Mouse (Mus musculus): ENCODE measurements around the gene Olfr646. TPM values are rescaled to one million over a fixed set of nuclear protein-coding genes. Genes with fewer than 3 reads are reported as not detected.

Gene Olfr646
- not detected for total RNA-seq (2021)
- not detected in 2 replicates for polyA plus RNA-seq (2012; rRNA removed)
- long read RNA-seq: 0 reads

DNA sequence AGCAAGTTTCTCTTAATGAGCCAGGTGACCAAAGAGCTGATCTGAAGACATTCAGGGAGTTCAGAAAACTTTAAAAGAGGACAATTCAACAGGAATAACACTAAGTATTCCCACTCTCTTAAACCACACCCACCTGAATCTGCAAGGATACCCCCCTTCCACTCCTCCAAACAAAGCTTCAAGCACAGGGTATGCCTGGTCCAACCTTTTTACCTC, at the start of gene Olfr646:
Olfr646 (plus strand) TSS at position 117 of the 216 bp plus-strand sequence.
- DNase-seq: no peak

DNA sequence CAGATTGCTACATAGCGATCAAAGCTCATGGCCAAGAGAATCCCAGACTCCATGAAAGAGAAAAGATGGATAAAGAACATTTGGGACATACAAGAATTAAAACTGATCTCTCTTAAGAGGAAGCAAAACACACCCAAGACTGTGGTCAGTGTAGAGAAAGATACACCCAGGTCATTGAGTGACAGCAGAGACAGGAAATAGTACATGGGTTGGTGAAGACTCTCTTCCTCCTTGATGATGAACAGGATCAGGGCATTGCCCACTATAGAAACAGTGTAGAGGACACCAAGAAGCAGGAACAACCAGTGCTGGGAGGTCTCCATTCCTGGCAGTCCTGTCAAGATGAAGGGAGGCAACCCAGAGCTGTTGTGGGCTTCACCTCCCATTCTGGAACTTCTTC, 45.5 kb upstream of the Olfr646 start:
- DNase-seq: no peak

DNA sequence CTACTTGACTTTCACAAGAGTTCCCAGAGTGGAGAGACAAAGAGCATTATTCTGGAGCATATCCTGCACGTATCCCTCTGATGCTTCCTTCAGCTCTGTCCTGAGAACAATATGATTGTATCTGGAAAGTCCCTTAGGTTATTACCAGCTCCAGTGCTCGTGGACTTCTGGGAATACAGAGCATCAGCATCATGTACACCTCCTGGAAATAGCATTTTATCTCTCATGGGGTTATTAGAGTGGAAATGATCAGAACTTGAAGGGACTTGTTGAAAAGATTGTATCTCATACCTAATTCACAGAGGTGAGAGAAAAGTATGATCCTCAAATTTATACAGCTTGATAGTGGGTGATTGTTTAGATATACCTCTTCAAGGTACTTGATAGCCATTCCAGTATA, 43.3 kb upstream of the Olfr646 start, which contains the start of gene 4930516K23Rik:
4930516K23Rik (minus strand) TSS at position 101 of the 400 bp plus-strand sequence.
- no peak for DNase-seq

DNA sequence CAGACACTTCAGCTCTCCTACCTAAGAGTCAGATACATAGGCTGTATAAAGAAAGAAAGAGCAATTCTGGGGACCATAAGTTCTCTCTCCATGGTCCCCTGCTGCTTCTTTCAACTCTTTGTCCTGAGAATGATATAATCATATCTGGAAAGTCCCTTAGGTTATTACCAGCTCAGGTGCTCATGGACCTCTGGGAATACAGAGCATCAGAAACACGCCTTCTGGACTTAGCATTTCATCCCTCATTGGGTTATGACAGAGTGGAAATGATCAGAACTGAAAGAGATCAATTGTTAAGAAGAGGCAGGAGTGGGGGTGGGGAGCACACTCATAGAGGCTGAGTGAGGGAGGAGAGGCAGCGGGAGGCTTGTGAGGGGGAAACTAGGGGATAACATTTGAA, 32.9 kb upstream of the Olfr646 start, which contains the start of gene Olfr644:
Olfr644 (minus strand) TSS at position 101 of the 400 bp plus-strand sequence.
- no peak for DNase-seq

DNA sequence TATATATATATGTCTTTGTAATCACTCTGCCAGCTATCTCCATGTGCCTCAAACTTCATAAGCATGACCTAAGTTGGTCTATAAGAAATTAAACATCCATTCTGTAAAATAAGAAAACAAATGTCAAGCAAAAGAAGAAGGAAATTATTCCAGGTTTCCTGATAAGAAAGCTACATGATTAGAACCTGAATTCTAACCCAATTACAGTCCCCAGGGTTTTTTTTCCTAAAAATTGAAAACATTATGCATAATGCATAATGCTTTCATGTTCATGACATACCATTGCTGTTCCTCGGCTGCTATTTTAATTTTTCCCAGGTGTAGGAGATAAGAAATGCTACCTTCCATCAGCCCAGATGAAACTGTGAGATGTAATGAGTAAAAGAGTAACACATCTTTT, 19.3 kb upstream of the Olfr646 start, which contains the start of gene Olfr645:
Olfr645 (minus strand) TSS at position 101 of the 400 bp plus-strand sequence.
- DNase-seq: no peak

DNA sequence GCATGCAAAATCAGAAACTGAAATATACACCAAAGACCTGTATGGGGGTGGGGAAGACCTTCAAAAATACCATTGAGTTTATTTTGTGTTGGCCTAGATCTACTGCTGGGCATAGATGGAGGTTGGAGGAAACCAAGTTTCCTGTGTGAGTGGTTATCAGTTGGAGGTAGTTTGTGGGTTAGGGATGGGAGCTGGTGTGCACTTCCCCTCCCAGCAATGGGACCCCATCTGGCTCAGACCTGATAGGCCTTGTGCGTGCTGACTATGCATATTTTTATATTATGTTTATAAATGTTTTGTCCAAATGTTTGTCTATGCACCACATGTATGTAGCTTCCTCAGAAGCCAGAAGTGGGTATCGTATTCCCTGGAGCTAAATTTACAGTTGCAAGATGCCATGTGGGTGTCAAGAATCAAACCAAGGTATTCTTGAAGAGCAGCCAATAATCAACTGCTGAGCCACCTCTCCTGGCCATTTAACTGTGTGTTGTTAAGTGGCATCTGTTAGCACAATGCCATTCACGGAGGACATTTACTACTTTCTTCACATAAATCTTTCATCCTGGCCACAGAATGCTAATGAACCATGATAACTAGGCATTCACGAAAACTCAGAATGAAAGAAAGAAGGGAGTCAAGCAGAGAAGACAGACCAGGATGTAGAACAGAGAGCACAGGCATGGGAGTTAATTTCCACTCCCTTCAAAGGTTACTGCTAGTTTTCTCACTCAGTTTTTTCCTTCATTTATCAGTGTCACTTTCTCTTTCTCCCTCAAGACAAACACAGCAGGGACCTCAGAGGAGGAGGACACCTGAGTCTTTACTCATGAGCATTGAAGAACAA, 538 bp upstream of the Olfr646 start:
- DNase-seq: no peak

DNA sequence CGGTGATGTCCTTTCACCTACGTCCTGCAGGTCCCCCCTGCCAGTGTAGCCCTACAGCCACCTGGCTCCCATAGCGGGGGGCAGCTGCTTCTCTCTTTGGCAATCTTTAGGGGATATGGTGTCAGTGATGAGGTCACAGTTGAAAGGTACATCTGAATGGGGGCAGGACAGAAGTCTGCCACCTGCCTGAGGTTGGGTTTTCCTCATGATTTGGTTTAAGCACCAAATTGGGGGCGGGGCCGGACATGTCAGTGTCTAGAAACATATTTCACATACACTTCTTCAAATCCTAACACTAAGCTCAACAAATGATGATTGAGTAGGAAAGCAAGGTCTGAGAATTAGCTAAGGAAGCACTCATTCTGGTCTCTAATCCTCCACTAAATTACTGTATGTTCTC, 25.1 kb downstream of the Olfr646 start, which contains the start of gene Ubqln5:
Ubqln5 (minus strand) TSS at position 101 of the 400 bp plus-strand sequence.
- no peak for DNase-seq

DNA sequence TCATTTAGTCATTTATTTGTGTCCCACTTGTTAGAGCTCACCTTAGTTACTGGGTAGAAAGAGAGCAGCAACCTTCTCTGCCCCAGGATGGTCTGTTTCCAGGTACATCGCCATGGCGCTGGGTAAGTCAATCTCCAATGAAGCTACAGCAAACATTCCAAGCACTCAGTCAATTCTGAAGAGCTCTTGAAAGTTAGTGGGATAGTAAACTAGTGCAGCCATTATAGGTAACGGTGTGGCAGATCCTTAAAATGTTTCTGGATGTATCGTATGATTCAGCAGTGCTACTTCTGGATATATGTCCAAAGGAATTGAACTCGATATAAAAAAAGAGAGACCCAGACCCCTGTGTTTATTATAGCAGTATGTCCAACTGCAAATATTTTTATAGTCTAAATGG, 32.6 kb downstream of the Olfr646 start, which contains the start of gene Olfr643:
Olfr643 (minus strand) TSS at position 101 of the 400 bp plus-strand sequence.
- DNase-seq: no peak

DNA sequence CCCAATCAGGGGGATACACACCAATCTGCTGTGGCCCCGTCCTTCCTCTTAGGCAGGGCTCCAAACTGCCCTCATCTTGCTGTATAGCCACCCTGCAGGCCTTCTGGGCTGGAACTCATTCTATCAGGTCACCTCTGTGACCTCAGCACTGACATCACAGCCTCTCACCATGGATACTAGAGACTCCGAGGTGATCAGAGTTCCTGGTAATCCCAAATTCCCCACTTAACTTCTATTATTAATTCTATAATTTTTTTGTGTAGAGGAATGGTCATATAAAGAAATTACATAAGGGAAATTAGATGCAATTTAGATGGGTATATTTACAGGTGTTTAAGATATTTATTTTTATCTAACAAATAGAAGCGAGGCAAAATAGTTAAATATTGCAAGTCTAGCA, 38.5 kb downstream of the Olfr646 start, which contains the start of gene Ubqln3:
Ubqln3 (minus strand) TSS at position 101 of the 400 bp plus-strand sequence.
- DNase-seq: no peak

DNA sequence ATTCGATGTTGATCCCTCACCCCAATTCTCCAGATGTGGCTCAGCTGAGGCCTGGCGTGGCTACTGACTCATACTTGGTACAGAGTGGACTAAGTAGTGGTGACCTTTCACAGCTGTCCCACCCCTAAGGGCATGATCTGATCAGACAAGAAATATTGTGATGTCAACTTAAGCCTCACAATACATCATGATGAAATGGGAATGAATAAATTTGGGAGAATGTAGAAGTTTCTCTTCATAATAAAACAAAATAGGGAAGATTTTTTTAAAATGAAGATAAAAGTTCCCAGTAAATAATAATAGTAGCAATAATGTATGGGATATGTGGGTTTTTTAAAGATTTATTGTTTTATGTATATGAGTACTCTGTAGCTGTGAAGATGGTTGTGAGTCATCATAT, 45.8 kb downstream of the Olfr646 start, which contains the start of gene Ubqlnl:
Ubqlnl (minus strand) TSS at position 101 of the 400 bp plus-strand sequence.
- DNase-seq: no peak

Other genes starting within 250 kb of the Olfr646 start
- gene Olfr66, start 218.6 kb upstream of the Olfr646 start, total RNA-seq (2021): not detected
- not detected in 2 replicates for gene Olfr66, start 218.6 kb upstream of the Olfr646 start, polyA plus RNA-seq (2012; rRNA removed)
- not detected for gene Olfr64, start 210.4 kb upstream of the Olfr646 start, total RNA-seq (2021)
- not detected in 2 replicates for gene Olfr64, start 210.4 kb upstream of the Olfr646 start, polyA plus RNA-seq (2012; rRNA removed)
- not detected for gene Olfr65, start 201.4 kb upstream of the Olfr646 start, total RNA-seq (2021)
- gene Olfr65, start 201.4 kb upstream of the Olfr646 start, polyA plus RNA-seq (2012; rRNA removed): not detected in 2 replicates
- not detected for gene Olfr631, start 176.0 kb upstream of the Olfr646 start, total RNA-seq (2021)
- gene Olfr631, start 176.0 kb upstream of the Olfr646 start, polyA plus RNA-seq (2012; rRNA removed): not detected in 2 replicates
- not detected for gene Olfr632, start 170.5 kb upstream of the Olfr646 start, total RNA-seq (2021)
- gene Olfr632, start 170.5 kb upstream of the Olfr646 start, polyA plus RNA-seq (2012; rRNA removed): not detected in 2 replicates
- gene Olfr633, start 160.4 kb upstream of the Olfr646 start, total RNA-seq (2021): not detected
- gene Olfr633, start 160.4 kb upstream of the Olfr646 start, polyA plus RNA-seq (2012; rRNA removed): not detected in 2 replicates
- not detected for gene Olfr635, start 133.7 kb upstream of the Olfr646 start, total RNA-seq (2021)
- gene Olfr635, start 133.7 kb upstream of the Olfr646 start, polyA plus RNA-seq (2012; rRNA removed): not detected in 2 replicates
- gene Olfr638, start 106.1 kb upstream of the Olfr646 start, total RNA-seq (2021): not detected
- gene Olfr638, start 106.1 kb upstream of the Olfr646 start, polyA plus RNA-seq (2012; rRNA removed): not detected in 2 replicates
- gene Olfr639, start 87.6 kb upstream of the Olfr646 start, total RNA-seq (2021): not detected
- not detected in 2 replicates for gene Olfr639, start 87.6 kb upstream of the Olfr646 start, polyA plus RNA-seq (2012; rRNA removed)
- gene Olfr640, start 79.3 kb upstream of the Olfr646 start, total RNA-seq (2021): not detected
- not detected in 2 replicates for gene Olfr640, start 79.3 kb upstream of the Olfr646 start, polyA plus RNA-seq (2012; rRNA removed)
- gene Olfr641, start 69.4 kb upstream of the Olfr646 start, total RNA-seq (2021): not detected
- not detected in 2 replicates for gene Olfr641, start 69.4 kb upstream of the Olfr646 start, polyA plus RNA-seq (2012; rRNA removed)
- gene Olfr642, start 52.2 kb upstream of the Olfr646 start, total RNA-seq (2021): not detected
- not detected in 2 replicates for gene Olfr642, start 52.2 kb upstream of the Olfr646 start, polyA plus RNA-seq (2012; rRNA removed)
- gene 4930516K23Rik, start 43.4 kb upstream of the Olfr646 start, total RNA-seq (2021): not detected
- gene 4930516K23Rik, start 43.4 kb upstream of the Olfr646 start, polyA plus RNA-seq (2012; rRNA removed): not detected in 2 replicates
- not detected for gene Olfr644, start 33.0 kb upstream of the Olfr646 start, total RNA-seq (2021)
- not detected in 2 replicates for gene Olfr644, start 33.0 kb upstream of the Olfr646 start, polyA plus RNA-seq (2012; rRNA removed)
- gene Olfr645, start 19.4 kb upstream of the Olfr646 start, total RNA-seq (2021): not detected
- not detected in 2 replicates for gene Olfr645, start 19.4 kb upstream of the Olfr646 start, polyA plus RNA-seq (2012; rRNA removed)
- not detected for gene Ubqln5, start 25.0 kb downstream of the Olfr646 start, total RNA-seq (2021)
- not detected in 2 replicates for gene Ubqln5, start 25.0 kb downstream of the Olfr646 start, polyA plus RNA-seq (2012; rRNA removed)
- gene Olfr643, start 32.5 kb downstream of the Olfr646 start, total RNA-seq (2021): not detected
- not detected in 2 replicates for gene Olfr643, start 32.5 kb downstream of the Olfr646 start, polyA plus RNA-seq (2012; rRNA removed)
- gene Ubqln3, start 38.4 kb downstream of the Olfr646 start, total RNA-seq (2021): not detected
- gene Ubqln3, start 38.4 kb downstream of the Olfr646 start, polyA plus RNA-seq (2012; rRNA removed): not detected in 2 replicates
- not detected for gene Ubqlnl, start 45.7 kb downstream of the Olfr646 start, total RNA-seq (2021)
- not detected in 2 replicates for gene Ubqlnl, start 45.7 kb downstream of the Olfr646 start, polyA plus RNA-seq (2012; rRNA removed)
- not detected for gene Olfm5, start 60.0 kb downstream of the Olfr646 start, total RNA-seq (2021)
- not detected in 2 replicates for gene Olfm5, start 60.0 kb downstream of the Olfr646 start, polyA plus RNA-seq (2012; rRNA removed)
- not detected for gene Olfr648, start 78.5 kb downstream of the Olfr646 start, total RNA-seq (2021)
- gene Olfr648, start 78.5 kb downstream of the Olfr646 start, polyA plus RNA-seq (2012; rRNA removed): 0.04 TPM in 1 of 2 replicates, not detected in the other
- gene Olfr649, start 91.1 kb downstream of the Olfr646 start, total RNA-seq (2021): not detected
- not detected in 2 replicates for gene Olfr649, start 91.1 kb downstream of the Olfr646 start, polyA plus RNA-seq (2012; rRNA removed)
- under 1 TPM; 0.12 to 0.66 TPM for gene Trim6, start 113.9 kb downstream of the Olfr646 start, total RNA-seq (2021)
- 0.09 and 0.36 TPM in 2 replicates for gene Trim6, start 113.9 kb downstream of the Olfr646 start, polyA plus RNA-seq (2012; rRNA removed)
- 1 to 10 TPM; 6.5 to 6.8 TPM for gene Trim34a, start 139.6 kb downstream of the Olfr646 start, total RNA-seq (2021)
- 4.0 and 4.6 TPM in 2 replicates for gene Trim34a, start 139.6 kb downstream of the Olfr646 start, polyA plus RNA-seq (2012; rRNA removed)
- gene Trim5, start 183.2 kb downstream of the Olfr646 start, total RNA-seq (2021): 1 to 10 TPM; 3.5 to 3.8 TPM
- 0.22 and 0.47 TPM in 2 replicates for gene Trim5, start 183.2 kb downstream of the Olfr646 start, polyA plus RNA-seq (2012; rRNA removed)
- 10 to 100 TPM in 1 of 2 experiments, 1 to 10 TPM in 1; 9.1 to 12.5 TPM for gene Trim12a, start 210.6 kb downstream of the Olfr646 start, total RNA-seq (2021)
- gene Trim12a, start 210.6 kb downstream of the Olfr646 start, polyA plus RNA-seq (2012; rRNA removed): 1.4 and 1.7 TPM in 2 replicates
- gene Trim34b, start 224.6 kb downstream of the Olfr646 start, total RNA-seq (2021): under 1 TPM; 0.38 to 0.46 TPM
- 0.54 and 1.7 TPM in 2 replicates for gene Trim34b, start 224.6 kb downstream of the Olfr646 start, polyA plus RNA-seq (2012; rRNA removed)
- 1 to 10 TPM; 9.2 to 9.8 TPM for gene Trim12c, start 248.5 kb downstream of the Olfr646 start, total RNA-seq (2021)
- 2.0 and 2.2 TPM in 2 replicates for gene Trim12c, start 248.5 kb downstream of the Olfr646 start, polyA plus RNA-seq (2012; rRNA removed)

Data from adrenal gland, adult 2 months (tissue).